Mouse (Mus musculus): ENCODE measurements around the gene Pdzd3. TPM values are rescaled to one million over a fixed set of nuclear protein-coding genes. Genes with fewer than 3 reads are reported as not detected.

Pdzd3 gene
- total RNA-seq, 2 experiments from 2014 or later: 4.6 to 5.4 TPM

DNA sequence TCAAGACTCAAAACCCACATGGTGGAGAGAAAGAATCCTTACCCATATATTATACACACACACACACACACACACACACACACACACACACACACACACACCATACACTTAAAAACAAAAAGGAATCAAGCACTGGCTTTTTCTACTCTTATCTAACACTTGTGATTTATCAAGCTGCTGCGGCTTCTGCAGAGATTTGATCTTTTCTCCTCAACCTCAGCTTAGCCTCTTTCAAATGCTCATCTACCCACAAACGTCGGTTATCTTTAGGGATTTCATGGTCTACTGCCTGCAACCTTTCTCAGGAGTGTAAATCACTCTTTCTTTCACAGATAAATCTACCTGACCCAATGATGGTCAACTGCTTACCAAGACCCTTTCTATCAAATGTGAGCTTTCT, 50.8 kb downstream of the Pdzd3 start:
- no peak for DNase-seq

DNA sequence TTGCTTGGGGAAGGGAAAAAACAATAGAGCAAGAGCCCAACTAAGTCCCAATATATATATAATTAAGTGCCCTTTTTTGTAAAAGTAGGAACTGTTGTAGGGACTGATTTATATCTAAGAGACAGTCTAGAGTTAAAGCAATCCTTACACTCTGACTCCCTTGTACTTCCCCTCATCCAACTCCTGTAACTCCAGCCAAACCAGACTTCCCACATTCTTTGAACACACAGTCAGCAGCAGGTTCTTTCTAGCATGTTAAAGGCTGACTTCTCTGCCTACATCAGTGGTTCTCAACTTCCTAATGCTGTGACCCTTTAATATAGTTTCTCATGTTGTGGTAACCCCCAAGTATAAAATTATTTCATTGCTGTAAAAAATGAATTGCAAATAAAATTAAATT, 51.7 kb downstream of the Pdzd3 start:
- DNase-seq: no peak

DNA sequence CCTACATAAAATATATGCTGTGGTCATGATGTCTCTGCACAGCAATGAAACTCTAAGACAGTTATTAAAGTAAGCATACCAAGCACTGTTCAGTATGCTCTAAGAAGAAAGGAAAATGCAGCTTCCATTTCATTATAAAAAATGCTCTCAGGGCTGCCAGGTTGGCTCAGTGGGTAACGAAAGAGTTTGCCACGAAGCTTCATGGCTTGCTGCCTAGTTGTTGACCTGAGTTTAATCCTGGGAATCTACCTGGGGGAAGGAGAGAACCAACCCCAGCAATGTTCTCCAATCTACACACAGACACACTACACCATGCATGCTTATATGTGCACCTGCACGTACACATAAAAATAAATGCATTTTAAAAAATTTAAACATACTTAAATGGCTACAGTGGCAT, 52.1 kb downstream of the Pdzd3 start:
- no peak for DNase-seq

Other genes starting within 250 kb of the Pdzd3 start
- 10 to 100 TPM; 10.5 to 16.5 TPM for gene Thy1, start 208.1 kb downstream of the Pdzd3 start, total RNA-seq (2021)
- gene Usp2, start 184.4 kb downstream of the Pdzd3 start, total RNA-seq (2021): 10 to 100 TPM; 89.8 to 95.9 TPM
- gene Mfrp, start 149.7 kb downstream of the Pdzd3 start, total RNA-seq (2021): not detected
- gene C1qtnf5, start 144.2 kb downstream of the Pdzd3 start, total RNA-seq (2021): 1 to 10 TPM; 5.6 to 5.9 TPM
- under 1 TPM in 1 of 2 experiments, not detected in 1; 0.37 TPM for gene Gm49380, start 138.0 kb downstream of the Pdzd3 start, total RNA-seq (2021)
- 1 to 10 TPM; 5.9 to 6.0 TPM for gene Rnf26, start 138.0 kb downstream of the Pdzd3 start, total RNA-seq (2021)
- 10 to 100 TPM; 31.0 to 38.6 TPM for gene Mcam, start 117.0 kb downstream of the Pdzd3 start, total RNA-seq (2021)
- gene Cbl, start 17.4 kb downstream of the Pdzd3 start, total RNA-seq (2021): 10 to 100 TPM; 18.0 to 18.5 TPM
- gene Ccdc153, start 10.8 kb downstream of the Pdzd3 start, total RNA-seq (2021): 1 to 10 TPM in 1 of 2 experiments, not detected in 1; 1.7 TPM
- gene Nlrx1, start 17.1 kb upstream of the Pdzd3 start, total RNA-seq (2021): 10 to 100 TPM; 21.7 to 25.6 TPM
- gene Abcg4, start 37.1 kb upstream of the Pdzd3 start, total RNA-seq (2021): under 1 TPM; 0.30 to 0.85 TPM
- 1 to 10 TPM; 8.1 TPM for gene Hinfp, start 54.2 kb upstream of the Pdzd3 start, total RNA-seq (2021)
- 10 to 100 TPM; 13.7 to 19.6 TPM for gene C2cd2l, start 68.8 kb upstream of the Pdzd3 start, total RNA-seq (2021)
- gene Dpagt1, start 74.5 kb upstream of the Pdzd3 start, total RNA-seq (2021): 10 to 100 TPM; 17.8 to 18.2 TPM
- gene H2afx, start 83.2 kb upstream of the Pdzd3 start, total RNA-seq (2021): 10 to 100 TPM; 10.7 TPM
- 10 to 100 TPM; 50.0 to 50.8 TPM for gene Hmbs, start 92.8 kb upstream of the Pdzd3 start, total RNA-seq (2021)
- gene Vps11, start 110.2 kb upstream of the Pdzd3 start, total RNA-seq (2021): 10 to 100 TPM; 14.4 to 18.3 TPM
- gene Hyou1, start 128.0 kb upstream of the Pdzd3 start, total RNA-seq (2021): 10 to 100 TPM; 46.6 to 65.5 TPM
- gene Slc37a4, start 145.4 kb upstream of the Pdzd3 start, total RNA-seq (2021): 10 to 100 TPM; 17.8 to 20.3 TPM
- 100 to 1,000 TPM; 788 to 877 TPM for gene Rps25, start 155.7 kb upstream of the Pdzd3 start, total RNA-seq (2021)
- 10 to 100 TPM; 42.0 to 43.6 TPM for gene Trappc4, start 156.1 kb upstream of the Pdzd3 start, total RNA-seq (2021)
- gene Ccdc84, start 167.1 kb upstream of the Pdzd3 start, total RNA-seq (2021): 1 to 10 TPM; 5.0 to 6.0 TPM
- gene Foxr1, start 189.7 kb upstream of the Pdzd3 start, total RNA-seq (2021): not detected
- not detected for gene Upk2, start 203.5 kb upstream of the Pdzd3 start, total RNA-seq (2021)
- gene Bcl9l, start 231.4 kb upstream of the Pdzd3 start, total RNA-seq (2021): 10 to 100 TPM; 36.2 to 41.7 TPM

Measured in heart, adult 18-20 months (tissue).